Mouse (Mus musculus): ENCODE results near the gene Fabp2. TPM values are rescaled to one million over a fixed set of nuclear protein-coding genes. Genes with fewer than 3 reads are reported as not detected.
A peak's percentile ranks its signal among the peaks of the same experiment; 100 is the strongest.

Fabp2 gene
- polyA plus RNA-seq, 1 experiment from 2014 or later = 5.6 TPM

GRCm38 (mm10) chr3:122916191-122916680, 21.4 kb downstream of the Fabp2 start:
- Histone ChIP-seq H3K27ac (ENCODE audit: low read length) (no peak overlapping the region), H3K4me3 (ENCODE audit: low read length) (no peak overlapping the region), H3K36me3 (ENCODE audit: control insufficient read depth, insufficient read depth) (no peaks in the 10 kb centered on the region), H3K27me3 (ENCODE audit: control insufficient read depth, insufficient read depth, low read length) (no peaks in the 10 kb centered on the region), H3K9me3 (replicated peaks; ENCODE audit: control insufficient read depth, low read length) (no peaks in the 10 kb centered on the region), H3K4me2 (ENCODE audit: low read depth, low read length) (no peak overlapping the region), H3K9ac (ENCODE audit: low read length) (no peak overlapping the region), H3K4me1 (ENCODE audit: control insufficient read depth, insufficient read depth, low read length) (peaks cover 5% of the 10 kb centered on the region; the same call in 1 of the 2 replicates)
- no peak for ATAC-seq (replicated peaks; ENCODE audit: extremely low read depth, insufficient read depth, low FRiP score)
- WGBS = 68% methylated on average over 6 of the region's 6 CpGs

GRCm38 (mm10) chr3:122918672-122919071, 23.8 kb downstream of the Fabp2 start:
- H3K4me3 ChIP-seq (ENCODE audit: low read length) = no peak overlapping the region
- no peaks in the 10 kb centered on the region for H3K9me3 ChIP-seq (replicated peaks; ENCODE audit: control insufficient read depth, low read length)
- no peaks in the 10 kb centered on the region for H3K27me3 ChIP-seq (ENCODE audit: control insufficient read depth, insufficient read depth, low read length)
- H3K4me1 ChIP-seq (ENCODE audit: control insufficient read depth, insufficient read depth, low read length) = peaks cover 10% of the 10 kb centered on the region
- no peak for ATAC-seq (replicated peaks; ENCODE audit: extremely low read depth, insufficient read depth, low FRiP score)
- no peak overlapping the region for H3K4me2 ChIP-seq (ENCODE audit: low read depth, low read length)
- no peak overlapping the region for H3K27ac ChIP-seq (ENCODE audit: low read length)
- H3K36me3 ChIP-seq (ENCODE audit: control insufficient read depth, insufficient read depth) = no peaks in the 10 kb centered on the region
- 41% methylated on average over 2 of the region's 2 CpGs for WGBS
- no peak overlapping the region for H3K9ac ChIP-seq (ENCODE audit: low read length)

DNA sequence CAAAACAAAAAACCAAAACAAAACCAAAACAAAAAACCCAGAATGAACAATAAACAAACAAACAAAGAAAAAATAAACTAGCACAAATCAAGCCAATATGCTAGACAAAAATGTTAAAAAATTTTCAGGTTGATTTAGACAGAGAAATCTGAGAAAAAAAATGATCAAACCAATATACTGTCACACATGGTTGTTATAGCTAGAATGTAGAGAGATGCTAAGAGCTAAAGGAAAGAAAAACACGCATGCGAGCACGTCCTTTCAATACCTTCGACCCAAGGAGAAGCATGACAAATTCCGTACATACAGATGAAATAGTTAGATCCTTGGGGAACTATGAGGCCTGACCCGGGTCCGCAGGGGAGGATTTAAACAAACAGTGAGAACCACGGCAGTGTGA, 24.4 kb downstream of the Fabp2 start, which contains the start of gene Gm10959:
Gene Gm10959, minus strand, starts transcription at position 101 of the 400 bp plus-strand sequence.
- no peak within 1 kb of the TSS for H3K4me3 ChIP-seq (ENCODE audit: low read length)
- H3K4me2 ChIP-seq (ENCODE audit: low read depth, low read length) = no peak within 1 kb of the TSS
- H3K27ac ChIP-seq (ENCODE audit: low read length) = no peak within 1 kb of the TSS
- 83% methylated on average over 8 of the region's 8 CpGs for WGBS
- no peak for ATAC-seq (replicated peaks; ENCODE audit: extremely low read depth, insufficient read depth, low FRiP score)
- no peak within 1 kb of the TSS for H3K9ac ChIP-seq (ENCODE audit: low read length)
- peaks cover 10% of the 10 kb centered on the region for H3K4me1 ChIP-seq (ENCODE audit: control insufficient read depth, insufficient read depth, low read length)
- H3K9me3 ChIP-seq (replicated peaks; ENCODE audit: control insufficient read depth, low read length) = no peaks in the 10 kb centered on the region
- no peaks in the 10 kb centered on the region for H3K27me3 ChIP-seq (ENCODE audit: control insufficient read depth, insufficient read depth, low read length)
- no peaks in the 10 kb centered on the region for H3K36me3 ChIP-seq (ENCODE audit: control insufficient read depth, insufficient read depth)

DNA sequence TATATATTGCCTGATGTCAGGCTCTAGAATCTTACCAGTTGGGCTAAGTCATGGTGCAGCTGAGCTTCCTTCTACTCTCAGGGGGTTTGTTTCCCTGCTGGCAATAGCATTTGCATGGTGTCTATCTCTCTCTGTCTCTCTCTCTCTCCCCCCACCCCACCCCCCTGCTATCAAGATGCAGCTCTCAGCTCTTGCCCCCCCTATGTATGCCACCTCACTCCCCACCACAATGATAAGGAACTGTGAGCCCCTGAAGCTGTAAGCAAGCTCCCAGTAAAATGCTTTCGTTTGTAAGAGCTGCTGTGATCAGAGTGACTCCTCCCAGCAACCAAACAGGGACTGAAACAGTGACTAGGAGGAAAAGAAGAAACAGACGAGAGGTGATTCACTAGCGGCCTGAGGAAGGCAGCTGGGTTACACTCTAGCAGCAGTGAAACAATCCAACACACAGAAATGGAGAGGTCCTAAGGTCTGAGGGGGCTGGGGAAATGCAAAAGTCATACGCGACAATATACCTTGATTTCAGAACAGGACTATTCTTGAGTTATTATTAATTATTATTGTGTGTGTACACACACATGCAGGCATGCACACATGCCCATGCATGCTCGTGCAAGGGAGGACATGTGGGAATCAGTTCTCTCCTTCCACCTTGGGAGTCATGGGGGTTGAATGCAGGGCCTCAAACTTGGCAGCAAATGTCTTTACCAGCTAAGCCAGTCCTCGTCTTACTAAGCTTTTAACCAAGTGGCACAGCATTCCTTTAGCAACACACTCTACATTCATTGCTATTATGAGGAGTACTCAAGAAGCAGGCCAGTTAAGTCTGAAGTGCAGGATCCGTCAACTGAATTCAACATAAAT, 25.9 kb downstream of the Fabp2 start:
- H3K27me3 ChIP-seq (ENCODE audit: control insufficient read depth, insufficient read depth, low read length) = no peaks in the 10 kb centered on the region
- no peaks in the 10 kb centered on the region for H3K36me3 ChIP-seq (ENCODE audit: control insufficient read depth, insufficient read depth)
- ATAC-seq (replicated peaks; ENCODE audit: extremely low read depth, insufficient read depth, low FRiP score) = no peak
- H3K4me1 ChIP-seq (ENCODE audit: control insufficient read depth, insufficient read depth, low read length) = peaks cover 10% of the 10 kb centered on the region
- H3K4me3 ChIP-seq (ENCODE audit: low read length) = no peak overlapping the region
- no peak overlapping the region for H3K4me2 ChIP-seq (ENCODE audit: low read depth, low read length)
- H3K9ac ChIP-seq (ENCODE audit: low read length) = no peak overlapping the region
- H3K27ac ChIP-seq (ENCODE audit: low read length) = no peak overlapping the region
- 53% methylated on average over 8 of the region's 8 CpGs for WGBS
- no peaks in the 10 kb centered on the region for H3K9me3 ChIP-seq (replicated peaks; ENCODE audit: control insufficient read depth, low read length)

GRCm38 (mm10) chr3:122921676-122922527, 27.0 kb downstream of the Fabp2 start:
- H3K27me3 ChIP-seq (ENCODE audit: control insufficient read depth, insufficient read depth, low read length) = no peaks in the 10 kb centered on the region
- H3K9ac ChIP-seq (ENCODE audit: low read length) = no peak overlapping the region
- peaks cover 14% of the 10 kb centered on the region for H3K4me1 ChIP-seq (ENCODE audit: control insufficient read depth, insufficient read depth, low read length)
- H3K27ac ChIP-seq (ENCODE audit: low read length) = no peak overlapping the region
- H3K4me3 ChIP-seq (ENCODE audit: low read length) = no peak overlapping the region
- H3K4me2 ChIP-seq (ENCODE audit: low read depth, low read length) = no peak overlapping the region
- ATAC-seq (replicated peaks; ENCODE audit: extremely low read depth, insufficient read depth, low FRiP score) = no peak
- WGBS = 73% methylated on average over 8 of the region's 8 CpGs
- H3K9me3 ChIP-seq (replicated peaks; ENCODE audit: control insufficient read depth, low read length) = no peaks in the 10 kb centered on the region
- no peaks in the 10 kb centered on the region; the same call in 1 of the 2 replicates for H3K36me3 ChIP-seq (ENCODE audit: control insufficient read depth, insufficient read depth)

DNA sequence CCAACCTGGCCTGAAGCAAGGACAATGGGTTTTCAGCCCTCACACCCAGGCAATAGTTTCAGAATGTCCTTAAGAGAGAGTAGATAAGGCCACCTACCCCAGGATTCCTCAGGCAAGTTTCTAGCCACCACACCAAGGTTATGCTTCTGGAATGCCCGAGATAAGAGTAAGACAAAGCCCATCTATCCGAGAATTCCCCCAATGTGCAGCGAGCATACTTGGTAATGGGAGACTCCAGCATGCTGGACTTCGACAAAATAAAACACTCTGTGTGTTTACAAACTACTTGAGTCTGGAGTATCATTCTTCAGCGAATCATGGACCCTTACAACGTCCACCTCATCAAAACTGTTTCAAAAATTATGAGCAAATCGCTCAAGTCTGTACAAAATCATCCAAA, 28.3 kb downstream of the Fabp2 start:
- Histone ChIP-seq H3K36me3 (ENCODE audit: control insufficient read depth, insufficient read depth) (no peaks in the 10 kb centered on the region; the same call in 1 of the 2 replicates), H3K4me1 (ENCODE audit: control insufficient read depth, insufficient read depth, low read length) (peaks cover 14% of the 10 kb centered on the region), H3K27ac (ENCODE audit: low read length) (peak overlapping the region; percentile 46; the same call in 1 of the 2 replicates), H3K9me3 (replicated peaks; ENCODE audit: control insufficient read depth, low read length) (no peaks in the 10 kb centered on the region), H3K4me3 (ENCODE audit: low read length) (peak overlapping the region; percentile 77), H3K27me3 (ENCODE audit: control insufficient read depth, insufficient read depth, low read length) (no peaks in the 10 kb centered on the region), H3K4me2 (ENCODE audit: low read depth, low read length) (peak overlapping the region; percentile 85), H3K9ac (ENCODE audit: low read length) (no peak overlapping the region)
- whole genome bisulfite sequencing = 38% methylated on average over 7 of the region's 7 CpGs
- no peak for ATAC-seq (replicated peaks; ENCODE audit: extremely low read depth, insufficient read depth, low FRiP score)

- H3K4me2 ChIP-seq (ENCODE audit: low read depth, low read length) = peak within 1 kb of the TSS; percentile 85
- peak; percentile 99 for ATAC-seq (replicated peaks; ENCODE audit: extremely low read depth, insufficient read depth, low FRiP score)
- H3K27ac ChIP-seq (ENCODE audit: low read length) = peak within 1 kb of the TSS; percentile 87
- H3K36me3 ChIP-seq (ENCODE audit: control insufficient read depth, insufficient read depth) = no peaks in the 10 kb centered on the region; the same call in 1 of the 2 replicates
- H3K9me3 ChIP-seq (replicated peaks; ENCODE audit: control insufficient read depth, low read length) = no peaks in the 10 kb centered on the region
- H3K27me3 ChIP-seq (ENCODE audit: control insufficient read depth, insufficient read depth, low read length) = no peaks in the 10 kb centered on the region
- H3K9ac ChIP-seq (ENCODE audit: low read length) = peak within 1 kb of the TSS; percentile 83
- H3K4me3 ChIP-seq (ENCODE audit: low read length) = peak within 1 kb of the TSS; percentile 77
- WGBS = under 1% methylated on average over 67 of the region's 68 CpGs
- H3K4me1 ChIP-seq (ENCODE audit: control insufficient read depth, insufficient read depth, low read length) = peaks cover 14% of the 10 kb centered on the region
Observed at GRCm38 (mm10) chr3:122924009-122924914, 29.4 kb downstream of the Fabp2 start, which contains the start of gene 1810037I17Rik. Gene 1810037I17Rik (plus strand): TSS chr3:122924203.

GRCm38 (mm10) chr3:122929723-122930122, 34.9 kb downstream of the Fabp2 start:
- peaks cover 4% of the 10 kb centered on the region; the same call in 1 of the 2 replicates for H3K4me1 ChIP-seq (ENCODE audit: control insufficient read depth, insufficient read depth, low read length)
- WGBS = 76% methylated on average over 6 of the region's 6 CpGs
- H3K36me3 ChIP-seq (ENCODE audit: control insufficient read depth, insufficient read depth) = peaks cover 5% of the 10 kb centered on the region; the same call in 1 of the 2 replicates
- ATAC-seq (replicated peaks; ENCODE audit: extremely low read depth, insufficient read depth, low FRiP score) = no peak
- H3K9me3 ChIP-seq (replicated peaks; ENCODE audit: control insufficient read depth, low read length) = no peaks in the 10 kb centered on the region
- H3K9ac ChIP-seq (ENCODE audit: low read length) = no peak overlapping the region
- no peak overlapping the region for H3K27ac ChIP-seq (ENCODE audit: low read length)
- no peak overlapping the region for H3K4me2 ChIP-seq (ENCODE audit: low read depth, low read length)
- no peaks in the 10 kb centered on the region for H3K27me3 ChIP-seq (ENCODE audit: control insufficient read depth, insufficient read depth, low read length)
- no peak overlapping the region for H3K4me3 ChIP-seq (ENCODE audit: low read length)

Data from heart, embryonic 16.5 days (tissue).